Mouse (Mus musculus) gastrocnemius, postnatal 14 days (tissue): ENCODE measurements around the gene Tlr13. TPM values are rescaled to one million over a fixed set of nuclear protein-coding genes. Genes with fewer than 3 reads are reported as not detected.

Experiments used
- DNase-seq: peaks from one replicate; pipeline ENCODE4 v3.0.0; 2021; ENCODE audit warnings: mixed read lengths
- intact Hi-C: fragments of 180-260 bp; cut with DNase I; formaldehyde crosslinking; loops from one replicate; pipeline ENCODE4 v1.15.1; 2025; ENCODE audit warnings: low total_unique reads
- long read RNA-seq, 2 experiments: library from polyadenylated mRNA; stranded (forward); transcript quantifications; one replicate each; pipeline ENCODE4 v2.0.0; 2021
- total RNA-seq, 2 experiments: library from RNA; stranded (reverse); gene quantifications; 2 replicates each; pipeline ENCODE4 v1.2.3; 2021

The Tlr13 gene
- total RNA-seq = under 1 TPM; 0.62 to 0.78 TPM
- long read RNA-seq, experiment 1 = 0 reads
- long read RNA-seq, experiment 2 = 0 reads

DNA sequence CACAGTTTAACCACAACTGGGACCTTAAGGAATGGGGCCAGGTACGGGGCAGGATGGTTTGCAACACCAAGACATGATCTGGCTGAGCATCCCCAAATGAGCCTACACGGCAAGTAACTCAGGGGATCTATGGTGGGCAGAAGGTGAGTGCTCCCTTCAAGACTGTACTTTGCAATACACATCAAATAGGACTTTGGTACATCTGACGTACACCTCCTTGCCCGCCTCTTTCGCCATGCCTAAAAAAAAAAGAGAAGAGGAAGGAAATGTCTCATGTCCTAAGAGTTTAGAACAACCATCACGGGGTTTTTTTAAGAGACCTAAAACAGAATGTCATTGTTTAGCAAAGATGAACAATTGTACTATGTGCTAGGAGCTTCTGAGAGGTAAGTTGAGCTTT, at the start of gene Tlr13:
TSS of gene Tlr13 (plus strand) at position 269 of the 400 bp plus-strand sequence.
- DNase-seq = no peak
- intact Hi-C loops = no loop called here

DNA sequence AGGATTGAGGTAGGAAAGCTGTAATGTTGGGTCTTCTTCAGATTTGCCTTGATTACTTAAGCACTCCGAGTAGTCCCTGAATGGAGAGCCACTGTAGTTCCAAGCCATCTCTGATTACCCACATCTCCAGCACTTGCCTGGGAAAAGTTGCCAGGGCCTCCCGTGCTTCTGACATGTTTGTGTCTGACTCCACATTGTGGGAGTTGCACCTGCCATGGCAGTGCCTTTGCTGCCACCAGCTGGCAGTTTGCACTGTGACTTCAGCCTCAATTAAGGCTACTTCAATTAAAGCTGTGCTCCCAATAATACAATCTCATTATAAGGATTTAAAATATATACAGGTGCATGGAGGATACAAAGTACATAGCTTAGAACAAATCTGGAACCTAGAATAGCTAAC, 37.5 kb upstream of the Tlr13 start:
- intact Hi-C loops = no loop called here
- DNase-seq = peak; percentile 59

DNA sequence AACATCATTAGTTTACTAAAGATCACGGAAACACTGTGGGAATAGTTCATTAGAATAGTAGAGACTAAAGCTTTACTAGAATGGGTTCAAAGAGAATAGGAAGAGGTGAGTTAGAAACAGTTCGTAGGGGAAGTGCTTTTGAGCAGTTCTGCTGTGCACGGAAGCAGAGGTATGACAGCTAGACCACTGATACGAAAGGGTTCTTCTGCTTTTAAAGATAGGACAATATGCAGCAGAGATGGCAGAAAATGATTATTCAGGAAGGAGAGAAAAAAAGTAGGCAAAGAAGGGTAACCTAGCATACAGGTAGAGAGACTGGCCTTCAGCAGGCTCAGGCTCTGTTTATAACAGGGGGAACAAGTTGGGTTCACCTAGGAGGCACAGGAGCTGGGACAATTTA, 29.1 kb upstream of the Tlr13 start:
- intact Hi-C loops = no loop called here
- no peak for DNase-seq

DNA sequence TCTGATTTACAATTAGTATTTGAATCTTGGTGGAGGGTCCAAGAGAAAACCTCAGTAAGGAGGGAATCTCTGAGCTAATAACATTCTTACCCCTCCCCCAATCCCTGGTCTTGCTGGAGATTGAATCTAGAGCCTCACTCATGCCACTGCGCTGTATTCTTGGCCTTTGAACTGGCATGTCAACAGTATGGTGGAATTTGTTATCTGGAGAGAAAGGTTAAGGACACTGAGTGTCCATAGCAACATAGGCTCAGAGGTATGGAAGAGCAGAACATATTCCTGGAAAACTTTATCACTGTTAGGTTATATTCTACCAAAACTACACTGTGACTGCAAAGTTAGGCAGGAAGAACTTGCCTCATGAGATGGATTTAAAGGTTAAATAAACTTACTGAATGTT, 28.3 kb upstream of the Tlr13 start:
- intact Hi-C loops = no loop called here

DNA sequence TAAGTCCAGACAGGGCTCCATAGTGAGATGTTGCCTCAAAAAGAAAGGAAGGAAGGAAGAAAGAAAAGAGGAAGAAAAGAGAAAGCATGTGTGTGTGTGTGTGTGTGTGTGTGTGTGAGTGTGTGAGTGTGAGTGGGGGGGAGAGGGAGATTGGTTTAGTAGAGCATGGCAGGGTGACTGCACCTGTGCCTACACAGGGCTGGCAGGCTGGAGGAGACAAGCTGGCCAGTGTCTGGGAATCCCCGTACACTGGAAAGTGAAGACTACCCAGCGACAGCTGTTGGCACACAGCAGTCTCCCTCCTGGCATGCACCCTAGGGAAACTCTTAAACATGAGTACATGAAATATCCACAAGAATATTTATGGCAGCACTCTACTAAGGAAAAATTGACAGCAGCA, 20.2 kb upstream of the Tlr13 start:
- DNase-seq = peak; percentile 11
- intact Hi-C loops = no loop called here

More for the DNA sequence above, 28.3 kb upstream of the Tlr13 start:
- DNase-seq = no peak

DNA sequence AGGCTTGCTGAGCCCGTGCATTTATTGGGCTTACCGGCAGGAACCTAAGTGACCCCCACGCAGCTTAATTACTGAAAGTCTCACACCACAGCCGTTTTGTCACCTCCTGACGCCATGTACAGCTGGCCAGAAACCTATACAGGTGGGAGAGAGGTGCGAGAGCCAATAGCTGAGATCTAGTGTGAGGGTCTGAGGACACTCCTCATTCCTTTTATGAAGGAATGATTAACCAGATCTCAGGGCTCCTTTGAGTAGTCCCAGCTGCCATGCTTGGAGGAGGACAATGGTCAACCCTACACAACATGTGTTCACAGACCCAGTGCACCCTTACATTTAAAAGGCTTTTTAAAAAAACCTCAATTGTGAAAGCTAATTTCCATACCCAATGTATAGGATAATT, 14.7 kb upstream of the Tlr13 start:
- intact Hi-C loops = no loop called here
- no peak for DNase-seq

DNA sequence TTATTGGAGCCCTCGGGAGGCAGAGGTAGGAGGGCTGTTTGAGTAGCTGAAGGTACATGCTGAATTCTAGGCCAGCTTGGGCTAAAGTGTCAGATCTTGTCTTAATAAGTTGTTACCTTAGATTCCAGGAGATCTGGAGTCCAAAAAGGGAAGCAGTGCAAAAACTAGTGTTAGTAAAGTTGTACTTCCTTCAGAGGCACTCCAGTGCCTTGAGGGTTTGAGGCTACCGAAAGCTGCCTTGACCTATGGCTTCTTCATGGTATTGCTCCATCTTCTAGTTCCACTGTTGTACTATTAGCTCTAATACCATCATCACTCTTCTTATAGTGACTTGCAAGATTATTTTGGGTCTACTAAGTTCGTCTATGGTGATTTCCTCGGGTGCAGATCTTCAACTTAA, 13.1 kb upstream of the Tlr13 start:
- intact Hi-C loops = no loop called here
- no peak for DNase-seq

DNA sequence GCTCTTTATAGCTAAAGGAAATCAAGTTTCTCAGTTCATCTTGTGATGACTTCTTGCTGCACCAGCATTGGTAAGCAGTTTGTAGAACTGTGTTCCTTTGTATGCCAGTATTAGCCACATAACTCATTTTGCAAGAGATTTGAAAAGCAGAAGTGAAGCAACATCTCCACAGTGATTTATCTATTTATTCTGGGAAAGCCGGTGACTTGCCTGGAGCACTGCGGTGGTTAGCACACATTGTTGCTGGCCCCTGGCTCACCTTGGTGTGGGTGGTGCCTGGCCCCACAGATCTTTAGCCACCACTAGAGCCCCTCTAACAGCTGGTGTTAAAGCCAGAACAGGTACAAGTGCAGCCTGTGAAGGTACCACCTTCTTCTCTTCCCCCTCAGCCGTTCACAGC, 8.1 kb upstream of the Tlr13 start:
- intact Hi-C loops = no loop called here

DNA sequence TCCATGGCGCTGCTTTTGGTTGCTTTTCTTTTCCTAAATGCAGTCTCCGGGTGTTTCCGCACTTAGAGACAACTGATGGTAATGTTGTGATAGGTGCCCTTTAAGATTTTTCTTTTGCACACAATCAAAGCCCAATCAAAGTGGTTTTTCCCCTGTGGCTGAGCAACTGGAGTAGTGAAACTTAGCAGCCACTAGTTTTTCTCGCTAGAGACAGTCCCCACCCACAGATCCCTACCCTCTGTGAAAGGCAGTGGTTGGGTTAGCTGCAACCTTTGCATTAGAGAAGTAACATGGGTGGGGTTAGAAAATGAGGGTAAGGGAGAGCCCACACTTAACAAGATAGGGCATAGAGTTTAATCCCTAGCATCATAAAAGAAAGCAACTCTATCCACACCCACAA, 7.5 kb upstream of the Tlr13 start:
- intact Hi-C loops = no loop called here
- no peak for DNase-seq

More for the DNA sequence above, 8.1 kb upstream of the Tlr13 start:
- no peak for DNase-seq

DNA sequence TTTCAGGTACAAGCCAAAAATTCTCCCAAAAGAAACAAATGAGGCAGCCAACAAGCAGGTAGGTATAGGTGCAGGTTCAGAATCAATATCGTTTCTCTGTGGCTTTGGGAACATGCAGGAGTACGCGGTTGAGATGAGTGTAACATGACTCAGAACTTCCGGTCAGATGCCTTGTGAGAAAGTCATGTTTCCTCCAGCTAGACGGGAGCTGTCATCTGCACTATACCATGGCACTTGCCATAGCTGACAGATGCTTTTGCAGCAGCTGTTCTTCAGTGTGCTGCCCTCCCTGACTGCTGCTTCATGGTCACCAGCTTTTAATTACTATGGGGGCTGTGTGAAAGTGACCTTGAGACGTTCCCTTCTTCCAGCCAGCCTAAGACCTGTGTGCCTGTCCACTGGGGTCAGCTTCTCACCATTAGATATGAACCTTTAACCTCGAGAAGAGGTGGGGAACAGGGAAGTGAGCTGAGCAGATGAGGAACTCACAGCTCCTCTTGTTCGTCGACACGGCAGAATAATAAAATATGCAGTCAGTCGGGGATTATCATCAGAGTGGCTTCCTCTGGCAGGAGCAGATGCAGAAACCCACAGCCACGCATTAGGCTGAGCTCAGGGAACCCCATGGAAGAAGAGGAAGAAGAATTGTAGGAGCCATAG, 7.0 kb upstream of the Tlr13 start:
- intact Hi-C loops = no loop called here
- no peak for DNase-seq

DNA sequence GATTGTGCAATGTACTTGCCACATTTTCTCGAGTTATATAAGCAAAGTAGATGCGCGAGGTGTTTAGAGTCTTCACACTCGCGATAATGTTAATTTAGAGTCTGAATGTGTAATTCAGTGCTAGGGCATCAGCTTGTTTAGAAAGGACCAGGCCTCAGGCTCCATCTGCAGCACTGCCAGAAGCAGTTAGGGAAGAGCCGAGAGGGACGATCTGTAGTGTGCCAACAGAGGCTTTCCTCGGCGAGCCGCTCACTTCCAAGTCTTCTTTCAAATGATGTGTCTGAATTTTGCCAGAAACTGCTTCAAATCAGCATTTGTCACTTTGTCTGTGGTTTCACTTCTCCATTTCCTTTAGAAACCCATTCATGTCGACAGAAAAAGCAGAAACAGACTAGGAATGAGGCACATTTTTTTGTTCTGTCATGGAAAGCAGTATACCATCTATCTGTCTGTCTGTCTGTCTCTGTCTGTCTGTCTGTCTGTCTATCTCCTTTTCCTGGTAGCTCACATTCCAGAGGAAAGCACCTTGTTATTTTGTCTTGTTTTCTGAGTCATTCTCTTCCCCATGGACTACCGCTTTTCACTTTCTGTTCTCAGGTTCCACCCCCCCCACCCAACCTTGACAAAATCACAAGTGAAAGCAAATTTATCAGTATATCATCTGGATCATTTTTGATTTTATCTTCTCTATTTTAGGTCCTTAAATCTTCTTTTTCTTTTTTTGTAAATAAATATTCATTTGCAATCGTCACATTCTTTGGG, 3.5 kb upstream of the Tlr13 start:
- DNase-seq = no peak
- intact Hi-C loops = no loop called here

DNA sequence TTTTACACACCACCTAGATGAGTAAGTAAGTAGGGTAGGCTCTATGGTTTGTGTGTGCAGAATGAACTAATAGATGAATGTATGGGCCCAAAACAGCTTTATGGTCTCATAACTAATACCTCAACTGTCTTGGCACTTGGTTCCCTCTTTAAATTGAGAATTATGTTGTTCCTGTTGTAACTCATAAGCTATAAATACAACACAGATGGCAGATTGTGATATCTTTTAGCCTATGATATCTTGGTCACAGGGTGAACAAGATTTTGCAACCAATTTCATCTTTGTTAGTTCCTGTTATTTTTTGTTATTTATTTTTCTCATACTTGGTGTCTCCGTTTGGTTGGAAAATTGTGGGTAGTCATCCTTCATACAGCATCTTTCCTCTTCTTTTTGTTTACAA, 5.2 kb downstream of the Tlr13 start:
- intact Hi-C loops = no loop called here
- no peak for DNase-seq

DNA sequence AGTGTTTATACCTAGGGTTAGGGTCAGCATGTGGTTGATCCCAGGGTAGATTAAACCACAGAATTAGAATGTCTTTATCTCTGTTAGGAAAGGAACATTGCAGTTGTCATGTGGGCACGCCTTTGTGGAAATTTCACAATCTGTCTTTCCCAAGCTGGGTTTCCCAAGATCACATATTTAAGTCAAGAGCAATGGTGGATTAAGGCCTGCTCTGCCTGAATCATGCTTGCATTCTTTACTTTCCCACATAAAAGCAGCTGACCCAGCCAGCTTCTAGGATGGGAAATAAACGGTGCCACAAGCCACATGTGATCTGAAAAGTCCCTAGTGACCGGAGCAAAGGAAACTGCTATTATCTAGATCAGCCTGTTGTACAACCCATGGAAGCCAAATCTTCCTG, 6.5 kb downstream of the Tlr13 start:
- intact Hi-C loops = no loop called here
- no peak for DNase-seq

DNA sequence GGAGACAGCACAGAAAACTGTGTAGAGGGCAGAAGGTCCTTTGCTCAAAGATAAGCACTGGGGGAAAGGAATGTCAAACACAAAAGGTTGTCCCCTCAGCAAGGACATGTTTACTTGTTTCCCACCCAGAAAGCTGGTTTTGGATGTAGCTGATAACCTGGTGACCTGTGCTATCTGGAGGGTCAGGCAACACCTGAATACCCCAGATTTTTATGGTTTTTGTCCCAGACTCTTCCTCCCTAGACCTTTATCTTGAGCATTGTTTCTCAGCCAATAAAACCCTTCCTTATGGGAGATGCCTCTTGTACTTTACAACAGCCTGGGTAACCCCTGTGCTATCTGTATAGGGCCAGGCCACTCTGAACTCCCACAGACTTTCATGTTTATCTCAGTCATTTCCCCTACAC, 11.2 kb downstream of the Tlr13 start:
- DNase-seq = no peak
- intact Hi-C loops = no loop called here

DNA sequence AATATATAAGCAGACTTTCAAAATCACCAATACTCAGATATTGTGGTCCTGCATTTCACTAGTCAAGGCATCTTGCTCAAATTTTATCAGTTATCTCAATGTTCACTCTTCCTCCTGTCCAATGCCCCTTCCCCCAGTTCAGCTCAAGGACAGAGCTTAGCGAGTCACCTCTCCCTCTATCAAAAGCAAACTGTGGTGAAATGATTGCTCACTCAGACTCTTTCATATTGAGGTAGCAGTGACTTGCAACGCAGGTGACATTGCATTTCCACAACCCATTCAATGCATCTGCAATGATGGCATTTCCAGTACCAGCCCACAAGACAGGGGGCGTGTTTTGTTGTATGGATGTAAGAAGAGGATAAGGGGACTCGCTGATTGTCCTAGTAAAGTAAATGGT, 12.9 kb downstream of the Tlr13 start:
- intact Hi-C loops = no loop called here
- no peak for DNase-seq

DNA sequence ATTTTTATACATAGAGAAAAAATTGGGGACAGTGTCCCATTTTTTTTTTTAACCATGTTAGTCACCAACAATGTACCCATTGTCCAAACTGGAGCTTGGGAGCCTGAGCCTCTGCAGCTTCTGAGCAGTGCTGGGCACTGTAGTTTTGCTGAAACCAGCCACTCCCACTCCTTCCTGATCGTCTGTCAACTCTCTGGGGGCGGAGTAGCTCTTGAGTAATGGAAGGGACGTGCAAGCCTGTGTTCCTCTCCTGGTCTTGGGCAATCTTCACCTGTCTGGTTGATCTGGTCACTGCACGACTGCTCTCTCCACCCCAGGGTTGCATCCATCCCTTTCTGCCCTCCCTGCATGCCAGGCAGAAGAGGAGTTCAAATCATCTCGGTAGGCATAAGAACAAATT, 21.0 kb downstream of the Tlr13 start:
- intact Hi-C loops = no loop called here
- DNase-seq = no peak

DNA sequence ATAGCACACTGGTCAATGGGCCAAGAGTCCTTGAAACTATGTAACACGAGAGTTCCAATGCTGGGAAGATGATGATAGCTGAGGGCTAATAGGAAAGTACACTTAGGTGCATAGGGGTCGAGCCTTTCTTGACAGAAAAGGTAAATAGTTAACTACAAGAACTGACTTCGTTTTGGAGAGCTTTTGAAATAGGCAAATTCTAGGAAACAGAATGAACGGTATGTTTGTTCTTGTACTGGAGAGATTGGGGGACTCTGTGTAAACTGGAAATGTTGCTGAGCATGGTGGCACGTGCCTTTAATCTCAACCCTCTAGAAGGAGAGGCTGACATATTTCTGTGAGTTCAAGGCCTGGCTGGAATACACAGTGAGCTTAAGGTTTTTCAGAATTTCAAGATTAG, 21.6 kb downstream of the Tlr13 start:
- DNase-seq = no peak
- intact Hi-C loops = no loop called here

DNA sequence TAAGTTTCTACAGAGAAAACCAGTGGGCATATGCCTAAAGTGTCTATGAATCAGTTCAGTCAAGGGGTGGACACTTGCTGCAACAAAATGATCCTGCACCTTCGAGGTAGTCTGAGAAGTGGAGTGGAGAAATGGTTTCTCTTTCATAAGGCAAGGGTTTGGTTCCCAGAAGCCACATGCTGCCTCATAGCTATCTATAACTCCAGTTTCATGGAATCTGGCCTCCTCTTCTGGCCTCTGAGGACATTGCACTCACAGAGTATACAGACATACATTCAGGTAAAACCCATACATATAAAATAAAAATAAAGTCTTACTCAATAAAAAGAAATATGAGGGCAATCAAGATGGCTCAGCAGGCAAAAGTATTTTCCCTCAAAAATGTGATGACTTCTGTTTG, 22.1 kb downstream of the Tlr13 start:
- DNase-seq = no peak
- intact Hi-C loops = no loop called here

DNA sequence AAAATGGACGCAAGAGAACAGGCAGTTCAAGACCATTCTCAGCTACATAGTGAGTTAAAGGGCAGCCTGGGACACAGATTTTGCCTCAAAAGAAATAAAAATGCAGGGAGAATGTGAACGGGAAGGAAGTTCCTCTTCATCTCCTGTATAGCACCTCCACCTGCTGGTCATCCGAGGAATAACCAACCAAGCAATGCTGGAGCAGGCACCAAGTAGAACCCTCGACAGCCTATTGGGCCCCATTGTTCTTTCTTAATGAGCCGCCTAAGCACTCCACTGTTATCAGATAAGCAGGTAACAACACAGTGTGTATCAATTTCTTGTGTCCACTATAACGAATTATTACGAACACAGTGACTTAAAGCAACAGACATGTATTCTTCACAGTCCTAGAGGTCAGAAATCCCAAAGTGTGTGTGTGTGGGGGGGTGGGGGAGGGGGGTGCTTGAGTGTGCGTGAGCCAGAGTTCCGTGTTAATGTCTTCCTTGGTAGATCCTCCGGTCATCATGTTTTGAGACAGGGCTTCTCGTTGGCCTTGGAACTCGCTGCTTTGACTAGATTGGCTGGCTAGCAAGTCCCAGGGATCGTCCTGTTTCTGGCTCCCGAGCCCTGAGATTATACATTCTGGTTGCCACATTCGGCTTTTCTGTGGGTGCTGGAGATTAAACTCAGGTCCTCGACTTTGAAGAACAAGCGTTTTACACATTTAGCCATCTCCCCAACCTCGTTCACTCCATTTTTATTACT, 28.3 kb downstream of the Tlr13 start:
- intact Hi-C loops = no loop called here
- DNase-seq = peak; percentile 58

DNA sequence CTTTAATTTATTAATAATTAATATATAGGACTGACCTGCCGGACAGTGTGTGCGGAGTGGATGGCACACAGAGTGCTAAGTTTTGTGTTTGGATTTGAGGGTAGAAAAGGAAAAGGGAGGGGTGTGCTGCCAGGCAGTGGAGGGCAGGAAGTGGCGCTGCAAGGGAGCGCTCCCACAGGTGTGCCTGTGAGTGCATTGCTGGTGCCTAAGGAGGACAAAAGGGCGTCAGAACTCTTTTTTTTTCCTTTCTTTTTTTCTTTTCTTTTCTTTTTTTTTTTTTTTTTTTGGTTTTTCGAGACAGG, 28.8 kb downstream of the Tlr13 start:
- intact Hi-C loops = no loop called here

DNA sequence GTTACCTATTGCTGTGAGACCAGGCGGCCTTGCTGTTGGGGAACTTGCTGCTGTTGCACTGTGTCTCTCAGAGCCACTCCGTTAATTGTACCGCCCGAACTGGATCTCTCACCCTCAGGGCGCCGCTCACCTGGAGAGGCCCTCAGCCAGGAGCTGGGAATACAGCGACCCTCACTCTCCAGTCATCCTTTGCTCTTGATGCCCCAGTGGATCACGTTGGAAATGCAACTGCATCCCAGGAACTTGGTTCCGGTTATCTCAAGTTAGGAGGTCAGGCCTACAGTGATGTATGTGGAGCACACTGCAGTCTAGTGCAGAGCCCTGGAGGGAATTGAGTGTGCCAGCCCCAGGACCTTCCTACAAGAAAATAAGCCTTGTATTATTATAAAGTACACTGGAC, 33.3 kb downstream of the Tlr13 start:
- no peak for DNase-seq
- intact Hi-C loops = no loop called here

More for the DNA sequence above, 28.8 kb downstream of the Tlr13 start:
- no peak for DNase-seq
